Mouse (Mus musculus) myocyte (in vitro differentiated cells): ENCODE data around the gene Ckap2l.

Experiments
- CEBPB ChIP-seq: IDR thresholded peaks from 2 replicates; pipeline ENCODE4 v1.6.1; 2011; ENCODE audit warnings: mild to moderate bottlenecking, moderate library complexity; ENCODE audit not compliant: poor library complexity, insufficient read depth, severe bottlenecking
- MAX ChIP-seq: IDR thresholded peaks from one replicate; pipeline ENCODE4 v1.6.1; 2011; ENCODE audit warnings: low read depth, mild to moderate bottlenecking, control low read depth
- MYOG ChIP-seq, 3 experiments: IDR thresholded peaks; one replicate each; pipeline ENCODE4 v1.6.1; 2011; ENCODE audit warnings: control low read depth in 2 of 3, low read depth in 2 of 3, mild to moderate bottlenecking in 2 of 3; ENCODE audit not compliant: insufficient read length in 2 of 3, control insufficient read depth in 1 of 3, insufficient read depth in 1 of 3
- POLR2A ChIP-seq: IDR thresholded peaks from one replicate; pipeline ENCODE4 v1.6.1; 2011; ENCODE audit warnings: low read depth, mild to moderate bottlenecking, control low read depth, moderate library complexity; ENCODE audit not compliant: insufficient read length
- POLR2AphosphoS2 ChIP-seq: IDR thresholded peaks from one replicate; pipeline ENCODE4 v1.6.1; 2011; ENCODE audit warnings: low read depth, control low read depth; ENCODE audit not compliant: insufficient read length

GRCm38 (mm10) chr2:129254076-129254475, 42.9 kb downstream of the Ckap2l start:
- TF ChIP-seq MAX: no peak
- no peak for TF ChIP-seq POLR2AphosphoS2
- no peak for TF ChIP-seq CEBPB
- no peak for TF ChIP-seq MYOG (IDR thresholded peaks at IDR 0.05; ENCODE audit: control insufficient read depth in 1 of 3, insufficient read depth in 1 of 3, insufficient read length in 2 of 3, low read depth in 2 of 3)
- no peak for TF ChIP-seq POLR2A
